Mouse (Mus musculus) layer of hippocampus, adult 9-11 months (tissue): ENCODE data around the gene Sec63.

Source experiments
- DNase-seq: peaks from one replicate; pipeline ENCODE4 v3.0.0; 2022

Sec63 gene

DNA sequence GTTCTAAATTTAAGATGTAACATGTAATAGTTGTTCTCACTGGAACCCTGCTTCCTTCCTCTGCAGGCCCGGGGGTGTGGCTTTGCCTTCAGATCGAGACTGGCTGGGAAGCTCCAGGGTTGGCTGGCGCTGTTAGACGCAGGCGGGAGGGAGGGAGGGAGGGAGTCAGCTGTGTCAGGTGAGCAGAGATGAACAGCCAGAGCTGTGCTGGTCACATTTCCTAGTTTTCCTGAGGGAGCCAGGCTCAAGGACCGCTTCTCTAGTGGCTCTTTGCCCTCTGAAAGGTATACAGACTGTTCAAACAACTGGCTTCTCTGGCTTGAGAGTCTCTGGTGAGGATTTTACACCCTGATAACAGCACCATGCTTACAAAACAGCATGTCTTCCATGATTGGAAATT lies 69.1 kb downstream of the Sec63 start:
- no peak for DNase-seq

DNA sequence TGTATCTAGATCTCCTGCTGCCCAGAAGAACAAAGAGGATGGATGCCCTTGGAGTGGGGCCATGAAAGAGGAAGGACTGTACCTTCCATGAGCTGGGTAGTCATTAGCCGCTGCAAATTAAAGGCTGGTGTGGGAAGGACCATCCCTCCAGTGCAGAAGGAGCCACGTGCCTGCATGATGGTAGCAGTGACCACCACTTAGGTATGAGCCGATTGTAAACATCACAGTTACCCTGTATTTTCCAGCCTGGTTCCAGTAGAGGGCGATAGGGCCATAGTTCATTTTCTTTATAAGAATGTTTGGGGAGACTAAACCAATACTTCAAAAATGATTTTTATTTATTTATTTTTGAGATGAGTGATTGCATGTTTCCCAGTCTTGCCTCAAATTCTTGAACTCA lies 71.4 kb downstream of the Sec63 start:
- DNase-seq: no peak

DNA sequence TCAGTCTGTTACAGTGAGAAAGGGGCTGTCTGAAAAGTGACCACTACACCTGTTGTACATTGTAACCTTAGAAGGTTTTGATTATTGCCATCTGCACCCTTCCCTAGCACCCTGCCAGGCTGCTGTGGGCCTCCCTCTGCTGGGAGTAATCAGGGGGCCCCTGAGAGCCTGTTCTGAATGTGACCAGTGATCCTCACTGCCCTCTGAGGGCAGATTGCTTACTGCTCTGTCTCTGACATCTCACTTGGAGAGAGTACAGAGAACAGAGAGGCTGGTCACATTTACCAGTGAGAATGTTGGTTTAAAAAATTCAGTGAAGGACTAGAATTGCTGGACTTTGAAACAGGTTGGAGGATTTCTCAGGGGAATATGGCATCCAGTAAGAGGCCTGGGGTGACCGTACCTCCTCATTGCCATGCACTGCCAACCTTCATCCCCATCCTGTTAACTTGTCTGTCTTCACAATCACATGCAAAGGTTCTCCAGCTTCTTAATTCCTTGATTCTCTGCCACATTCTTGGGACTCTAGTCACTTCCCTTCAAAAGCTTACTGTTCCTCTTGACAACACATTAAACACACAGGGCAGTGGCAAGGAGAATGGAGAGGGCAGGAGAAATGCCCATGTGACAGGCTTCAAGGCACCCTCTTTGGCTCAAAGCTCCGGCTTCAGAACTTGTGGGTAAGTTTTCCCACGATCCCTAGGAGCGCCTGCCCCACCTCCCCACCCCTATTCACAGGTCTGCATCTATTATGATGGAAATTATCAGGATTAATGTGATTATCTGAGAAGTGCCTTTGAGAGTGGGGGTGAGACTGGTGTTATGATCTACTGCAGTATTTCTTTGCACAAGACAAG lies 72.8 kb downstream of the Sec63 start:
- no peak for DNase-seq

GRCm38 (mm10) chr10:42838106-42838505 lies 76.8 kb downstream of the Sec63 start:
- DNase-seq: no peak

- no peak for DNase-seq
These were observed 77.4 kb downstream of the Sec63 start for GRCm38 (mm10) chr10:42838736-42839135.

DNA sequence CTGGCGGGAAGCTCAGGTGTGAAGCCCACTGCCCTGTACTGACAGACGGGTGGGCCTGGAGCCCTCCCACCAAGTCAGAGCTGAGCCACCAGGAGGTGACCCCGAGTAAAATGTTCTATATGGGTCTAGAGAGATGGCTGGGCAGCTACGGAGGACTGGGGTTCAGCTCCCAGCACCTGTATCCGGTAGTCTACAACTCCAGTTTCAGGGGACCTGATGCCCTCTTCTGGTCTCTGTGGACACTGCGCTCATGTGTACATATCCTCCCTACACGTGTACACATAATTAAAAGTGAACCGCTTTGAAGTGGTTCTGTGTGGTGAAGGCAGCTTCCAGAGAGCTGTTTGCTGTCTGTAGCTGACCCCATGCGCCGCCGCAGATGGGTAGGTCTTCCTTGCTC lies 78.7 kb downstream of the Sec63 start:
- DNase-seq: no peak

- no peak for DNase-seq
These were observed 80.4 kb downstream of the Sec63 start for GRCm38 (mm10) chr10:42841531-42842195.

GRCm38 (mm10) chr10:42842358-42842757 lies 81.1 kb downstream of the Sec63 start:
- no peak for DNase-seq

GRCm38 (mm10) chr10:42843416-42843815 lies 82.1 kb downstream of the Sec63 start:
- no peak for DNase-seq

- no peak for DNase-seq
These were observed 84.2 kb downstream of the Sec63 start for GRCm38 (mm10) chr10:42845480-42845879.

- DNase-seq: no peak
These were observed 87.1 kb downstream of the Sec63 start for GRCm38 (mm10) chr10:42848179-42849080.

DNA sequence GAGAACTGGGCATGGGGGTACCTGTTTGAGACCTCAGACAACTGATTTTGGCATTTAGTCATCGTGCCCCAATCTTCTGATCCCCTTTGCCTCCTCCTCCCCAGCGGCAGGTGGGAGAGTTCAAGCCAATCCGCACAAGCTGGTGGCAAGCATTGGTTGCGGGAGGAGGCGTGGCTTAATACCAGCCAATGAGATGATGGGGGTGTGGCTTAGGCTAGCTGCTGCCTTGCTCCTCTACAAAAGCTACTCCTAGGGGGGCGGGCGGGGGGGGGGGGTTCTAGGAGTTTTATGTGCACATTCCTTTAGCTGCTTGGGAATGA lies 87.7 kb downstream of the Sec63 start:
- DNase-seq: no peak

GRCm38 (mm10) chr10:42854838-42855237 lies 93.5 kb downstream of the Sec63 start:
- DNase-seq: no peak

- no peak for DNase-seq
These were observed 94.0 kb downstream of the Sec63 start for GRCm38 (mm10) chr10:42855250-42855649.

DNA sequence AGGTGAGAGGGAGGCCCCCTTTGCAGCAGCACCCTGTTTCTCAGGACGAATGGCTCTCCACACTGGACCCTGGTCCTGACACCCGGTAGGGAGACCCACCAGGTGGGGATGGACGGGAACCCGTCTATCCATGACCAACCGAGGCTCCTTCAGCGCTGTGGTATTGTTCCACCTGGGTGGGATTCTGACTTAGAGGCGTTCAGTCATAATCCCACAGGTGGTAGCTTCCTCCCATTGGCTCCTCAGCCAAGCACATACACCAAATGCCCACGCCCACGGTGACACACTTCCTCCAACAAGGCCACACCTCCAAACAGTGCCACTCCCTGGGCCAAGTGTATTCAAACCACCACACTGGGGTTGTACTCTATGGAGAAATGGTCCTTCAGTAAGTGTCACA lies 95.3 kb downstream of the Sec63 start:
- no peak for DNase-seq

- DNase-seq: no peak
These were observed 95.7 kb downstream of the Sec63 start for GRCm38 (mm10) chr10:42857021-42857420.

GRCm38 (mm10) chr10:42859781-42860158 lies 98.5 kb downstream of the Sec63 start:
- DNase-seq: no peak

- no peak for DNase-seq
These were observed 99.0 kb downstream of the Sec63 start, which contains the start of gene Scml4 for GRCm38 (mm10) chr10:42860159-42860911. Scml4 (plus strand) TSS chr10:42860370.

DNA sequence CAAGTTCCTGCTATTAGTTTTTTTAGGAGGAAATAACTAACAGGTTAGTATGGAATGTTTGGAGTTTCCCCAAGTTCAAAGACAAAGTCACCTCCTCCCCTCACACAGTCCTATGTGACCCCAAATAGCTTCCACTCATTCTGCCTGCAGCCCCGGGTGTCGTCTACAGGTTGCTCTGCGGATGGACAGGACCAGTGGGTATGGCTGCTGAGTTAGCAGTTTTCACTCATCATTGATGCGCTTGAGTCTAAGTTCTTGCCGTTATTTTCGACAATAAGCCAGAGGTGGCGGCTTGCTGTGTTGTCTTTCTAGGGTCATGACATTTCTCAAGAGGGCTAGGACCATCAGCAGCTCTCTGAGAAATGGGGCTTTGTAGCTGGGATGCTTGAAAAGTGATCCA lies 100.2 kb downstream of the Sec63 start:
- no peak for DNase-seq

GRCm38 (mm10) chr10:42862102-42862740 lies 100.9 kb downstream of the Sec63 start:
- DNase-seq: no peak

- no peak for DNase-seq
These were observed 101.5 kb downstream of the Sec63 start for GRCm38 (mm10) chr10:42862806-42863205.
